Mouse (Mus musculus) liver, adult 2 months (tissue): ENCODE results near the gene Llph. TPM values are rescaled to one million over a fixed set of nuclear protein-coding genes. Genes with fewer than 3 reads are reported as not detected.

ENCODE experiments used
- DNase-seq: peaks from one replicate; pipeline ENCODE4 v3.0.0-alpha.2; 2011; ENCODE audit warnings: low read depth, low spot score; ENCODE audit errors: extremely low read depth
- H3K27ac ChIP-seq: fragments of 200-500 bp; replicated peaks from 2 replicates; pipeline ENCODE4 v1.5.1; 2012; ENCODE audit warnings: low read depth, mild to moderate bottlenecking, control low read depth, inconsistent platforms, low read length; ENCODE audit not compliant: insufficient read depth
- H3K27me3 ChIP-seq: fragments of 200-500 bp; 2 replicates; pipeline ENCODE4 v1.6.1; 2012; ENCODE audit warnings: mild to moderate bottlenecking, moderate library complexity, low read length, inconsistent platforms; ENCODE audit not compliant: control insufficient read depth, insufficient read depth
- H3K36me3 ChIP-seq: fragments of 200-500 bp; 2 replicates; pipeline ENCODE4 v1.6.1; 2012; ENCODE audit warnings: low read length, inconsistent platforms; ENCODE audit not compliant: control insufficient read depth, insufficient read depth
- H3K4me1 ChIP-seq: fragments of 200-500 bp; 2 replicates; pipeline ENCODE4 v1.6.1; 2011; ENCODE audit warnings: low read length; ENCODE audit not compliant: control insufficient read depth, insufficient read depth
- H3K4me3 ChIP-seq: fragments of 200-500 bp; 2 replicates; pipeline ENCODE4 v1.5.1; 2011; ENCODE audit warnings: low read depth, mild to moderate bottlenecking, control low read depth, low read length, moderate library complexity; ENCODE audit not compliant: insufficient read depth
- H3K79me2 ChIP-seq: fragments of 200-500 bp; 2 replicates; pipeline ENCODE4 v1.6.1; 2012; ENCODE audit warnings: inconsistent platforms, mild to moderate bottlenecking, low read length, moderate library complexity; ENCODE audit not compliant: control insufficient read depth, insufficient read depth
- H3K9ac ChIP-seq: fragments of 200-500 bp; 2 replicates; pipeline ENCODE4 v1.6.1; 2012; ENCODE audit warnings: low read depth, mild to moderate bottlenecking, control low read depth, inconsistent platforms, low read length
- CTCF ChIP-seq: fragments of 200-500 bp; IDR thresholded peaks from 2 replicates; pipeline ENCODE4 v1.5.1; 2011; ENCODE audit warnings: low read depth, low read length, control low read depth
- POLR2A ChIP-seq: fragments of 200-500 bp; IDR thresholded peaks from 2 replicates; pipeline ENCODE4 v1.6.1; 2011; ENCODE audit warnings: low read length, control low read depth; ENCODE audit not compliant: insufficient read depth; ENCODE audit errors: extremely low read depth
- WGBS: fragments of 180-500 bp; shearing (Covaris S2); methylation state at CpG from one replicate; pipeline ENCODE4 v1.1.7; 2018; 5-methylcytosine and 5-hydroxymethylcytosine counted together
- polyA plus RNA-seq: library from polyadenylated mRNA; depleted of rRNA; stranded (reverse); fragments of >200 nt; gene quantifications from 2 replicates; pipeline ENCODE4 v1.2.3, GENCODE M21; 2012
- total RNA-seq: library from RNA; depleted of rRNA; stranded (reverse); fragments of >200 nt; gene quantifications from 2 replicates; pipeline ENCODE4 v1.2.3, GENCODE M21; 2014

The Llph gene
- total and polyA plus RNA-seq, 2 experiments, result 4.9 to 15.2 TPM

DNA sequence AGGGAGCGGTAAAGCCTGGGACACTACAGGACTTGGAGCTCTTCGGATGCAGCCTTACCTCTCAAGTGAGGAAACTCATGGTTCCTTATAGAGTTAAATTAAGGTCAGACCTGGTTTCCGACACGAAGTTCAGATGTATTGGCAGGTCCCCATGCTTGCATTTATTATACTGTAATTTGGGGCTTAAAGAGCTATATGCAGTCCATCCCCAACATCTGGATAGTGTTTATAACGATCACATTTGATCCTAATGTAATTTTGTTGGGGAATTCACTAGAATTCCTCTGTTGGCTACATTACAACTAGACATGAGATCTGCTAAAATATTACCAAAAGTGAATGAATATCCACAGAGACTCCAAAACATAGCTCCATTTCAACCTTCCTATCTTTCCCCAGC, 18.8 kb downstream of the Llph start:
- H3K79me2 ChIP-seq, result no peaks in the 10 kb centered on the region
- WGBS, result 85% methylated on average over 5 of the region's 5 CpGs
- no peaks in the 10 kb centered on the region for H3K4me1 ChIP-seq
- TF ChIP-seq CTCF (no peak), POLR2A (no peak)
- H3K36me3 ChIP-seq, result no peaks in the 10 kb centered on the region
- H3K4me3 ChIP-seq, result no peak overlapping the region
- H3K9ac ChIP-seq, result no peak overlapping the region
- no peak overlapping the region for H3K27ac ChIP-seq
- DNase-seq, result no peak
- H3K27me3 ChIP-seq, result no peaks in the 10 kb centered on the region; the same call in 1 of the 2 replicates

DNA sequence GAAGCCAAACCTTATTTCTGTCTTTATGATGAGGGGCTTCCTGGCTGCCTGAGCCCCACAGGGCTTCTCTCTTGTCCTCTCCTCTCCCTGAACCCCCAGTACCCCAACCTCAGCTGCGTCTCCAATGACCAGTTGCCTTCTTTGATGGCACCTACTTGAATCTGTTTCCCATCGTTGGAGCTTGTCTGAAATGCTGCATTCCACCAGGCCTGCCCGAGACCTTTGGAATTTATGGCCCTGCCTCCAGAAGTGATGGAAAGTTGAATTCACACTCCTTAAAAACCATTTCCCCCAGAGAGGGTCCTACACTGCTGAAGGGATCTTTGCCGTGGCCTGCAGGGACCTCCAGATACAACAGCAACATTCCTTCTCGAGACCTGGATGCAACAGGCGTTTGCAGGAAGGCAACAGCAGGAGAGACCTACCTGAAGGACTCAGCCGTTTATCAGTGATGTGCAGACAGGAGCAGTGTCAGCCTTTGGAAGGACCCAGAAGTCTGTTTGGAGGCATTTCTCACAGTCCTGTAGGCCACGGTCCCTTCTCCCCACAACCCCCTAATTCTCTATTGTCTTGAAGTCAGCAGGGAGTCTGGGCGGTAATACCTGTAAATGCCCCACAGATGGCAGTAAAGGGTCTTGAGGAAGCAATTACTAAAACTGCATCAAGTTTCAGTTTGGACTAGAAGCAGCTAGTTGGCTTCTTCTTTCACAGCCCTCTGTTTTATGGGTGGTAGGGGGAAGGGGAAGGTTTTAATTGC, 20.3 kb downstream of the Llph start:
- Histone ChIP-seq H3K36me3 (no peaks in the 10 kb centered on the region), H3K27ac (no peak overlapping the region), H3K27me3 (no peaks in the 10 kb centered on the region; the same call in 1 of the 2 replicates), H3K9ac (no peak overlapping the region), H3K79me2 (no peaks in the 10 kb centered on the region), H3K4me3 (no peak overlapping the region), H3K4me1 (no peaks in the 10 kb centered on the region)
- 45% methylated on average over 9 of the region's 9 CpGs for WGBS
- no peak for TF ChIP-seq POLR2A
- TF ChIP-seq CTCF, result peak; percentile 14; the same call in 1 of the 2 replicates
- peak; percentile 43 for DNase-seq

GRCm38 (mm10) chr10:120250911-120251683, 24.2 kb downstream of the Llph start:
- Histone ChIP-seq H3K9ac (no peak overlapping the region), H3K27ac (no peak overlapping the region), H3K27me3 (no peaks in the 10 kb centered on the region), H3K36me3 (no peaks in the 10 kb centered on the region), H3K4me3 (no peak overlapping the region), H3K4me1 (no peaks in the 10 kb centered on the region), H3K79me2 (no peaks in the 10 kb centered on the region)
- 57% methylated on average over 11 of the region's 11 CpGs for WGBS
- TF ChIP-seq POLR2A (no peak), CTCF (no peak)
- DNase-seq, result no peak

DNA sequence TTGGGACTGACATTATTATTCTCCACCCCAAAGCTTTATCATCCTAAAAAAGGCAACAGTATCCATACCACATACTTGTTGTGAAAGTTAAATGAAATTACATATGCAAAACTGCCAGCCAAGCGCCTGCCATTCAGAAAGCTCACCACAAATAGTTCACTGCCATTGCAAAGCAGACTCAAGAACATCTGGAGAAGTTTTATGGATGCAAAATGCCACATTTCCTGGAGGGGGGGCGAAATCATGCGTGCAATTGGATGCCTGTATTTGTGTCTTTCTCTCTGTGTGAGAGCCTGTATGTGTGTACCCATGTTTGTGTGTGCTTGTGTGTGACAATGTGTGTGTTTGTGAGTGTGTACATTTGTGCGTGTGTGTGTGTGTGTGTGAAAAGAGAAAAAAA, 24.9 kb downstream of the Llph start:
- DNase-seq, result no peak
- Histone ChIP-seq H3K27me3 (no peaks in the 10 kb centered on the region), H3K4me1 (no peaks in the 10 kb centered on the region), H3K79me2 (no peaks in the 10 kb centered on the region), H3K4me3 (no peak overlapping the region), H3K36me3 (no peaks in the 10 kb centered on the region), H3K9ac (no peak overlapping the region), H3K27ac (no peak overlapping the region)
- WGBS, result 80% methylated on average over 4 of the region's 4 CpGs
- no peak for TF ChIP-seq CTCF
- no peak for TF ChIP-seq POLR2A

GRCm38 (mm10) chr10:120252800-120253199, 25.9 kb downstream of the Llph start:
- Histone ChIP-seq H3K36me3 (no peaks in the 10 kb centered on the region), H3K4me3 (no peak overlapping the region), H3K27me3 (no peaks in the 10 kb centered on the region), H3K4me1 (no peaks in the 10 kb centered on the region), H3K79me2 (no peaks in the 10 kb centered on the region), H3K27ac (no peak overlapping the region), H3K9ac (no peak overlapping the region)
- 54% methylated on average over 8 of the region's 8 CpGs for WGBS
- TF ChIP-seq CTCF, result no peak
- no peak for TF ChIP-seq POLR2A
- DNase-seq, result no peak

- no peak overlapping the region for H3K27ac ChIP-seq
- 23% methylated on average over 11 of the region's 11 CpGs for WGBS
- no peaks in the 10 kb centered on the region for H3K4me1 ChIP-seq
- no peaks in the 10 kb centered on the region for H3K36me3 ChIP-seq
- H3K9ac ChIP-seq, result no peak overlapping the region
- peak; percentile 19; the same call in 1 of the 2 replicates for TF ChIP-seq CTCF
- no peak for TF ChIP-seq POLR2A
- DNase-seq, result peak; percentile 23
- no peaks in the 10 kb centered on the region for H3K79me2 ChIP-seq
- no peaks in the 10 kb centered on the region for H3K27me3 ChIP-seq
- H3K4me3 ChIP-seq, result no peak overlapping the region
These were observed 30.4 kb downstream of the Llph start for GRCm38 (mm10) chr10:120257231-120257630.
